Mouse (Mus musculus) urinary bladder, postnatal 10 days (tissue): ENCODE measurements around the gene Ifitm1.
A peak's percentile ranks its signal among the peaks of the same experiment; 100 is the strongest.
"Not testable (repeated sequence)": the region's sequence is repeated elsewhere in the genome, so short reads cannot be mapped to it uniquely, and the experiment has no call there.

Experiments
- DNase-seq: peaks from one replicate; pipeline ENCODE4 v3.0.0; 2022; ENCODE audit warnings: low spot score

The Ifitm1 gene

DNA sequence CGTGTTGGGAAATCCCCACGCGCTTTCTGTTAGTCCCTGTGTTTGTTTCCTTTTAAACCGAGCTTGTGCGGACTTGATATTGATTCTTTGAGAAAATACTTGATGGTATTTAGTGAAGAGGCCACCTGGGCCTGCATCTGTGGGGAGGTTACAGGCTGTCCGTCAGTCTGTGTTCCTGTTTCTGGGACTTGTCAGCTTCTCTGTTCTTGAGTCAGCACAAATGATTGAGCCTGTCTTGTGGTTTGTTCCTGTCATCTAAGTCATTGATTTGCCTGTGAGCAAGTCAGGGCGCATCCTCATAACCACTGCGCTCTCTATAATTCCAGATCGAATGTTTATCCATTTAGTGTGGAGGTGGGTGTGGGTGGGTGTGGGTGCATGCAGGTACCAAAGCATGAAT lies 9.7 kb downstream of the Ifitm1 start:
- not testable (repeated sequence) for DNase-seq

DNA sequence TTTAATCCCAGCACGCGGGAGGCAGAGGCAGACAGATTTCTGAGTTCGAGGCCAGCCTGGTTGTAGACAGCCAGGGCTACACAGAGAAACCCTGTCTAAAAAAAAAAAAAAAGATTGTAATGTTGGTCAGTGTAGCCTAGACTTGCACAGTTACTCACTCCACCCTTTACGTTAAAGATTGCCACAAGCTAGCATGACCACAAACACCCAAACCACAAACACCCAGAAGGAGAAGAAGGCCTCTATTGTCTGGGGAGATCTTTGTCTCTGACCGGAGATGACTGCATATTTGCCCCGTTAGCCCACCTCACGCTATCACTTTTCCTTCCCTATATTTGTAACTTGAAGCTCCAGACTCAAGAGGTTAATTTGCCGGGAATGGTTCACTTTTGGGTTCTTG lies 14.7 kb downstream of the Ifitm1 start:
- DNase-seq, result no peak

DNA sequence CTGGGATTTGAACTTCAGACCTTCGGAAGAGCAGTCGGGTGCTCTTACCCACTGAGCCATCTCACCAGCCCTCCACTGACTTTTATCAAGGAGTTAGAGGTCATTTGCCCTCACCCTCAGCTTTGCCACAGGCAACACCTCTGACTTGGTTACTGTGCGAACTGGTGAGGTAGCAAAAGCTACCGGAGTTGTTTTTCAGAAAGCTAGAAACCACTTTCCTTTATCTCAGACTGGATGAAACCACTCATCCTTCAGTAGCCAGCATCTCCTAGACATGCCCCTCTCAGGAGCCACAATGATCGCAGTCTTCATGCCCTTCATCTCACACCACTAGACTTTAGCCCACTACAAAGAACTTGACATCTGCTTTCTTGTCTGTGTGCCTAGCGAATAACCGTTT lies 15.9 kb downstream of the Ifitm1 start:
- no peak for DNase-seq

DNA sequence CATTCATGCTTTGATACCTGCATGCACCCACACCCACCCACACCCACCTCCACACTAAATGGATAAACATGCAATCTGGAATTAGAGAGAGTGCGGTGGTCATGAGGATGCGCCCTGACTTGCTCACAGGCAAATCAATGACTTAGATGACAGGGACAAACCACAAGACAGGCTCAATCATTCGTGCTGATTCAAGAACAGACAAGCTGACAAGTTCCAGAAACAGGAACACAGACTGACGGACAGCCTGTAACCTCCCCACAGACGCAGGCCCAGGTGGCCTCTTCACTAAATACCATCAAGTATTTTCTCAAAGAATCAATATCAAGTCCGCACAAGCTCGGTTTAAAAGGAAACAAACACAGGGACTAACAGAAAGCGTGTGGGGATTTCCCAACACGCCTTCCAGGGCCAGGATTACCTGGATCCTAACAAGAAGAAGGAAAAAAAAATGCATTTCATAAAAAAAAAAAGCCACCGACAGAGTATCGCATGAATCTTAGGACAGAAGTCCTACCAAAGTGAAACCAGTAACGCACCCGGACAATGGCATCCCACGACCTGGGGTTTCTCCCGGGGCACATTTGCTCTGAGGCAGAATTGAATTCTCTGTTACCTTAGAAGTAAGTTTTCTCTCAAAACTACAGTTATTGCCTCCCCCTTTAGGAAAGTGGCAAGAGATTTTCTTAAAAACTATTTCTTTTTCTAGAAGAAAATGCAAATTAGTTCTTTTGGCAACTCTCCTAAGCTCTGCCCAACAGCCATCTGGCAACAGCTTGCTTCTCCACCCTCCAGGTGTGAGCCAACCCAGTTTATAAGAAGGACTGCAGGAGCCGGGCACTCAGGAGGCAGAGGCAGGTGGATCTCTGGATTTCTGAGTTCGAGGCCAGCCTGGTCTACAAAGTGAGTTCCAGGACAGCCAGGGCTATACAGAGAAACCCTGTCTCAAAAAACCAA lies 20.4 kb downstream of the Ifitm1 start:
- no peak for DNase-seq

DNA sequence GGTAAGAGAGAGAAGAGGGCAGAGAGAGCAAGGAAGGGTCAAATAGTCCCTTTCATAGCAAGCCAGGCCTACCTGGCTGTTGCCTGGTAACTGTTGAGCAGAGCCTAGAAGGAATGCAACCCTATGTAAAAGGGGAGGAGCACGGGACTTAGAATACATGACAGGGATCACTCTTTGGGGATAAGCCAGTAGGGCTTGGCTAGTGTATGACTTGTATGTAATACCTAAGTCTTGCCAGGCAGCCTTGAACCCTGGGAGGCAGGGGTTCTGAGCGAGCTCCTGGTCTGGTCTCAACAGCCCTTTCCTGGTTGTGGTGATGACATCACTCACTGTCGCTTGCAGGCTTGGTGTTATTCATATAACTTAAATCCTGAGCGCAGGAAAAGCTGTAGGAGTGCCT lies 22.0 kb downstream of the Ifitm1 start:
- DNase-seq, result no peak

DNA sequence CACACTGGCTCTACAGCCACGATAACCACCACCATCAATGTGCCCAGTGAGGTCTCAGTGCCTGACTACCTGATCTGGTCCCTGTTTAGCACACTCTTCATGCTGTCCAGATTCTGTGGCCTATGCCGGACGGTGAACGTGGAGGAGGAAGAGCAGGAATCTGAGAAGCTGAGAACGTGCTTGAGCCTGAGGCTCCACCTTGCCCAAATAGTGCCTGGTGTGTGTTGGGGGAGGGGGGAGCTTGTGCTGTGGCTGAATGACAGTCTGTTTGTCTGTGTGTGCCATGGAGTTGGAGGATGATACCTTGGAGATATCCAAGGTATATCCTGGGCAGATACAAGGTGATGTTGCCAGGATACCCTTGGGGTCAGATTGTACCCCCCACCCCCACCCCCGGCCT lies 23.2 kb downstream of the Ifitm1 start:
- no peak for DNase-seq

DNA sequence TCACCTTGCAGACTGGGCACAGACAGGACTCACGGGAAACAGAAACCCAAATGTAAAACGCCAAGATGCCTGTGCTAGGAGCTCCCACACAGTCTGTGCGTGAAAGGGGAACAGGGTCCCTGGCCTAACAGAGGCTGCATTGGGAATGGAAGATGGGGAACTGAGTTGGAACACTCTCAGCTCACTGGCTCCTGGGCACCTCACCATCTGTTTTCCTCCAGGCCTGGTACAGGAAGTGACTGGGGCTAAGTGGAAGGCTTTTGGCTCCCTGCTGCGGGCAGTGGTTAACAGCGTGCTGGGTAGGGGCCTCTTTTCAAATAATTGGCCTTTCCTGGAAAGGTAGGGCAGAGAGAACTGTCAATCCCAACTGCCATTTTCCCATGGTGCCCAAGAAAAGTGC lies 23.6 kb downstream of the Ifitm1 start:
- DNase-seq, result no peak

DNA sequence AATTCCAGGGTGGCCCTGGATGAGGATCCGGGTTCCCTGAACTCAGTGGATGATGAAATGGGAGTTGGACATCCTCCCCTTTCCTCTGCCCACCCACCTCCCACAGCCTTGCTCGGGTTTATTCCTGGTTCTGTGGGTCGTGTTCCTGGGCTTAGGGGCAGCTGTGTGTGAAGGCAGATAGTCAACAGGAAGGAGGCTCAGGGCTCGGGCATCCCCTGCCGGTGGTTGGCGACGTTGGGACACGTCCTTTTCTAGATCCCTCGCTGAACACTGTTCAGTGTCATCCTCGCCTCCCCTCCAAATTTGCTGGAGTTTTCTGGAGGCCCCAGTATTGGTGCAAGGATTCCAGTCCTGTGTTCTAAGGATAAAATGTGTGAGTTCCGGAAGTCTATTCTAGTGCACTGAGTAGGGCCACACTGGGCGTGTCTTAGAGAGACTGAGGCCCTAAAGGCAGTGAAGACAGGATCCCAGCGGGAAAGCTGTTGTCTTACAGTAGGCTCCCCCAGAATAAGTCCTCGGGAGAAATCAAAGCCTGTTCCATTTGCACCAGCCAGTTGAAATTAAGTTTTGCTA lies 24.2 kb downstream of the Ifitm1 start:
- DNase-seq, result no peak

DNA sequence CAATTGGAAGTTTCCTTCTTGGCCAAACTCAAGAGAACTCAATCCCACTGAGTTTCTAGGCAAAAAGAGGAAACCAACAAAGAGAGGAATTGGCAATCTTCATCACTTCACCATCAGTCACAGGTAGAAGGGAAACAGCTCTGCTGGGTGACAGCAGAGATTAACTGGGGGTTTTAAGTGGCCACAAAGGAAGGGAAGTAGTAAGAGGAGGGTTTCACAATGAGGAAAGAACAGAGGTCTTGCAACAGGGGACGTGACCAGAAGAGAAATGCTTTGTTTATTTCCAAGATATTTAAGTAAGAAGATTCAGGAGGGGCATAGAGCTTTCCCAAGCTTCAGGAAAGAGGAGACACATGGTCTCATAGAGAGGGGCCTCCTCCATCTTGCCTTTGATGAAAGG lies 30.8 kb downstream of the Ifitm1 start:
- no peak for DNase-seq

DNA sequence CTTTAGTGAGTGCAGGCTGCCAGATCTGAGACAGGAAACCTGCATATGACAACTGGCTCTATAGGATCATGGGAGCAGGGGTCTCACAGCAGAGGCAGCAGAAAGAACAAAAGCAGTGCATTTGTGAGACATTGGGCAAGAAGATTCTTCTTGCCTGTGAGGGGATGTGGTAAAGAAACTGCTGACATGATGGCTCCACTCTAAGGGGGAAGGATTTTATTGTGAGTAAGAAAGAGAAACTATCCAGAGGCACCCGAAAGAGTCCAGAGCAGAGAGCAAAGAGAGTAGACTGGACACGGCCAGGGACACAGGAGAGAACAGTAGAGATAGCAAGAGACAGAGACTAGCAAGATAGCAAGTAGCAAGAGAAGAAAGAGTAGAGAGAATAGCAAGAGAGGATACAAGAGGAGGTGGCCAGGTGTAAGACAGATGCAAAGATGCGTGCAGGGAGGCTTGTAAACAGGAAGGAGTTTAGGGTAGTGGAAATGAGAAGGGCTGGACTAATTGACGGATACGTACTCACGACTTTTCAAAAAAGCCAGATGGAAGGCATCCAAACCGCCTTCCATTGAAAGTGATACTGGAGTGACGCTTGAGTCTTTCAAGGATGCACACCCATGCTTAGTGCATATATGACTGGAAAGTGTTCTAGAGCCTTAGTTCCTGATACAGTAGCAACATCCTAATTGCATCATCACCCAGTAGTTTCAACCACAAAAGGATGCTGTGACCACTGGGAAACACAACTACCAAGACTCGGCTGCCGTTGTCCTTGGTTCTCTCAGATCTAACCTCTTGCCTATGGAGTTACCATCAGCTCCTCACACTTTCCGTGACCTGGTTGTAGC lies 32.1 kb downstream of the Ifitm1 start:
- DNase-seq, result no peak

DNA sequence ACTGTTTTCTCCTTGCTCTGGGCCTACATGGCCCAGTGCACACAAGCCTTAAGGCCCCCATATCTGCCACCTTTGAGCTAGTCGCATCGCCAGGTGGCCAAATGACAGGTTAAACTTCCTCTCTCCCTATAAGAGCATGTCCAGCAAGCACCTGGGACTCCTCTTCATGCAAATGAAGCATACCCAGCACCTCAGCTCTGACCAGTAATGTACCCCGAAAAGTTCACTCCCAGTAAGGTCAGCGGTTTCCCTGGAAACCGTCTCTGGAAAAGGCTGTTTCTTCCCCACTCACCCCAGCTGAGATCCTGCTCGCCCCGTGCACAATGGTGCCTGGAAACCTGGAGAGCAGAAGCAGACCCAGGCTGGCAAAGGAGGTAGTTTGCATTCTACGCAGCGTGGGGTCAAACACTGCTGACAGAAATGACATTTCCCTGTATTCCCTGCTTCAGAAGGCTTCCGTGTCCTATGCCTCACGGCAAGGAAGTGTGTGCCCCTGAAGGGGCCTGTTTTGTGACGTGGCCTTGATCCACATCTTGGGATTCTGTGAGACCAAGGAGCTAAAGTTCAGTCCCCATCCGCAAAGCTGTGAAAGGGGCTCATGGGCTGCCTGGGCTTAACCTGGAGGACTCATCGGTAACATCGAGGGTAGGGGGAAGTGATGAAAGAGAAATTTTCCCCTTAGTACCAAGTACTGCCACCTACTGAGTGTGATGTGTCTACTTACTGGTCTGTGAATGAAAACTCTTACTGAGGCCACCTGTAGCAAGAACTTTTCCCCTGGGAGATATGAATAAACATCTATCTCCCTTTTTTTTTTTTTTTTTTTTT lies 34.1 kb downstream of the Ifitm1 start:
- no peak for DNase-seq

DNA sequence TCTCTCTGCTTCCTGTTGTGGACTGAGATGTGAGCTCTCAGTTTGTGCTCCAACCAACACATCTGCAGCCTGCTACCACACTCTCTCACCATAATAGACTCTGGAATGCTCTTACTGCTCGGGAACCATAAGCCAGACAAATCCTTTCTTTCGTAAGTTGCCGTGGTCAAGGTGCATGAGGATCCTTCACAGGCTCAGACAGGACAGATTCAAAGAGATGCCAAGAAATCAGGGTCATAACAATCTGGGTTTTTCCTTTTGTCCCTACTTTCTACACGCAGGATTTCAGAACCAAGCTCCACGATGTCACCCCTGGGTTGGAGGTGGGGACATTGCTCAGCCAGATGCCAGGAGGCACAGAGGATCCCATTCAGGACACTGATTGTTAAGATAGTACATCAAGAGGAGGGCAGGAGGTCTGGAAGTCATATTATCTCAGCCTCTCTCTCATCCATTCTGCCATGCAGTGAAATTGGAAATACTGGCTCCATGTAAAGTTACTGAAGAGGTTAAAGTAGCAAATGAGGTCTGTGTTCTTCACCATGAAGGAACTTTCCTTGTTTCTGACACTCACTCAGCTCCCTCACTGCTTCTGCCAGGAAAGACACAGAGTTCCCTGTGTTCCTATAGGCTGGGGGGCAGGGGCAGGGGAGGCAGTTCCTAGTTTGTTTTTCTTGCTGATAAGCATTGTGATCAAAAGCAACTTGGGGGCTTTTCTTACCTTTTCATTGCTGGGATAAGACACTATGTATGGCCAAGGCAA lies 36.4 kb downstream of the Ifitm1 start:
- DNase-seq, result no peak

DNA sequence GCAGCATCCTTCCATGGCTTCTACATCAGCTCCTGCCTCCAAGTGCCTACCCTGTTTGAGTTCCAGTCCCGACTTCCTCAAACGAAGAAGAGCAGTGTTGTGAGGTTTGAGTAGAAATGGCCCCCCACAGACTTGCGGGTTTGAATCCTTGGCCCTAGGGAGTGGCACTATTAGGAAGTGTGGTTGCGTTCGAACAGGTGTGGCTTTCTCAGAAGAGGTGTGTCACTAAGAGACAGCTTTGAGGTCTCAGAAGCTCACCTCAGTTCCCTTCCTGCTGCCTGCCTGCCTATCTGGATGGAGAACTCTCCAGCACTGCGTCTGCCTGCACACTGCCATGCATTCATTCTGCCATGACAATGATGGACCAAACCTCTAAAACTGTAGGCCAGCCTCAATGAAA lies 39.4 kb downstream of the Ifitm1 start:
- DNase-seq, result no peak

DNA sequence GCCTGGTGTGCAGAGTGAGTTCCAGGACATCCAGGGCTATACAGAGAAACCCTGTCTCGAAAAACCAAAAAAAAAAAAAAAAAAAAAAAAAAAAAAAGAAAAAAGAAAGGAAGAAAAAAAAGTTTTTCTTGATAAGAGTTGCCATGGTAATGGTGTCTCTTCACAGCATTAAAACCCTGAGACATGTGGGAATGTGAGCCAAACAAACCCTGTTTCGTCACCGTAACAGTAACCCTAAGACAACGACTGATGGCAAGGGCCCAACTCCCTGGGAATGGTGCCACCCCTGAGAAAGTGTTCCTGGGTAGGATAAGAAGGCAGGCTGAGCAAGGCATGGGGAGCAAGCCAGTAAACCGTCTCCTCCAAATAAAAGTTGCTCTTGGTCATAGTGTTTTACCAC lies 39.9 kb downstream of the Ifitm1 start:
- DNase-seq, result no peak

DNA sequence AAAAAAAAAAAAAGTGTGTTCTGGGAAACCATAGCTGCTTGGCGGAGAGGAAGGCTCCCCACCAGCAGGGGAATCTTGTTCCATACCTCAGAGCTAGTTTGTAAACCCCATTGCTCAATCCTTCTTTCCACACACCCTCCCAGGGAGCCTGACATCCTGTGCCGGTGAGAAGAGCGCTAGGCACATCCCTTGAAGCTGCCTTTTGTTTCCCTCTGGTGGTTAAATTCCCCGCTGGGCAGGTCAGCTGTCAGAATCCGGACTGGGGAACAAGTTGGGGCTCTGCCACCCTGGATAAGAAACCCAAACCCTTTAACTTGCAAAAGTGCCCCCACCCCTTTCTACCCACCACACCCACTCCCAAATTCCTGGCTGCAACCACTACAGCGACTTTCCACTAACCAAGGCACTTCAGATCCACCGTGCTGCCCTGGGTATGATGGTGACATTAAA lies 41.3 kb downstream of the Ifitm1 start:
- DNase-seq, result no peak

DNA sequence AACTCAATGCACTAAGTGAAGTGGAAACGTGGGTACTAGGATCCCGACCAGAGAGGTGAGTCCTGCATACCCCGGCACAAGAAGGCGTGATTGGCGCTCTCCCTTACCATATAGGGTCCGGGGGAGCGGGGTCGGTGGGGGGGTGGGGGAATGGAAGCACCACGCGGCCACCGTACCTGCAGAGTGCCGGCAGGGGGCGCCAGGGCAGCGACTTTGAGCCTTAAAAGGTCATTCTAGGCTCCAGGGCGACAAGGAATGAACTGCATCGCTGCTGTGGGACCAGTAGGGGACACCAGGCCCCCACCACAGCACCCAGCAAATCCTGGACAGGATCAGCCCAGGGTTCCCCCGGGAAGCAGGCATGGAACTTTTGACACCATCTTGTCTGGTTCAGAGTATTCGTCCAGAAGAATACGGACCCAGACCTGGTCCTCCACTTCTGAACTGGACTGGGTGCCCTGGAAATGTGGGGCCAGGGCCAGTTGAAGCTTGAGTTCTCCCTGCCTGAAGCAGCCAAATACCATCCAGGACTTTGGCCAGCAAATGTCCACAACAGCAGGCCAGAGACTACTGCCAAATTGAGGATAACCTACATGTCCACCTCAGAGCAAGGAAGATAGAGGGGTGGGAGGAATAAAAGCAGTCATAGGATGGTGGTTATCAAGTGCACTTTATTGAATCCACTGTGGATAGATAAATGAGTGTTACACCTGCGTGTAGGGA lies 42.1 kb downstream of the Ifitm1 start:
- DNase-seq, result peak; percentile 54

DNA sequence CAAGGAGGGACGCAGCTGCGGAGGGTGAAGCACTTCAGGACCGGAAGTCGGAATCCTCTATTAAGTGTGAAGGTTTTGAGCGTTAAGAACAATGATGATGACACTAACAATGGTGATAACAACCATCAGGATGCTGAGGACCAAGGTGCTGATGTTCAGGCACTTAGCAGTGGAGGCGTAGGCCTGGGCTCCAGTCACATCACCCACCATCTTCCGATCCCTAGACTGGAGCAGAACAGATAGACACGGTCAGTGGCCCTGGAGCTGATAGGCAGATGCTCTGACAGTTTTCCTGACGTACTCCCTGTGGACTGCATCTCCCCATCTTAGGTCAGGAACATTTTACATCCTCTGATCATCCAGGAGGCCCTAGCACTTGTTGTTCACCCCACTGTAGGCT lies 42.6 kb downstream of the Ifitm1 start:
- DNase-seq, result no peak

DNA sequence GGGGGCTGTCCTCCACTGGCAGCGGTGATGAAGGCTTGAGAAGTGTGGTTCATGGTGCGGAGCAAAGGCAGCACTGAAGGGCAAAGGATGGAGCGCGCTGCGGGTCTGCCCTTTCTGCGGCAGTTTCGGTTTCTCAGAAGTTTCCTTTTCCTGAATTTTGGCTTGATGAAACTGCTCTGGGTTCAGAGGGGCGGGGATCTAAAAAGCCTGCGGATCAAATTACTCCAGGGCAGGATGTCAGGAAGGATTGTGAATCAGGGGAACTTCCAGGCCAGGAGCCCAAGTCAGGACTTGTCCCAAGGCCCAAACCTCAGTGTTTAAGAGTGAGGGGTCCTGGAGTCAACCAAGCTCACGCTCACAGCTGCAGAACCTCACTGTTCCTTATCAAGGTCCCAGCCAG lies 43.6 kb downstream of the Ifitm1 start, which contains the start of gene Ifitm3:
Gene Ifitm3, minus strand, starts transcription at position 178 of the 400 bp plus-strand sequence.
- DNase-seq, result no peak

DNA sequence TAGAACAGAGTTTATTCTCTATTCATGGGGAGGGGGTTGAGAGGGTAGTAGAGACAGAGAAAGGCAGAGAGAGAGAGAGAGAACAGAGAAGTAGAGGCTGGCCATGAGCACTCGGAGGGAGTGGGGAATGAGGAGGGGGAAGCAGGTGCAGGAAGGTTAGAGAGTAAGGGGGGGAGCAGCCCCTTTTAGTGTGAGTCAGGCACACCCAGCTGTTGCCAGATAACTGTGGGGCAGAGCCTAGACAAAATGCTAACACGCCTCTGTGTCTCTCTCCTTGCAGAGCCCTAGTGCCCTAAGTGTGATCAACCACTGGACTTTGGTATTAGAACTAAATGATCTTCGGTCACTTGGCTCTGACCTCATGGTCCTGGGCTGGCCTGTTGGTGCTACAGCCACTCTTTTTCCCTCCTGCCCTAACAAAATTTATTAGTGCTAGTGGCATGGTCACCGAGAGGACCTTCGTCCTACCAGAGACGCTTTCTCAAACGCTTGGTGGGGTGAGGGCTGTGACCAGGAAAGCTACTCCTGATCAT lies 44.3 kb downstream of the Ifitm1 start:
- DNase-seq, result no peak
